Mouse (Mus musculus) mesoderm, embryonic 11.5 days (tissue): ENCODE results near the gene Mtrf1.
A peak's percentile ranks its signal among the peaks of the same experiment; 100 is the strongest.
"Not testable (repeated sequence)": the region's sequence is repeated elsewhere in the genome, so short reads cannot be mapped to it uniquely, and the experiment has no call there.

Experiments used
- DNase-seq: peaks from one replicate; pipeline ENCODE4 v3.0.0-alpha.2; 2012; ENCODE audit warnings: low read depth, low spot score

Mtrf1 gene

DNA sequence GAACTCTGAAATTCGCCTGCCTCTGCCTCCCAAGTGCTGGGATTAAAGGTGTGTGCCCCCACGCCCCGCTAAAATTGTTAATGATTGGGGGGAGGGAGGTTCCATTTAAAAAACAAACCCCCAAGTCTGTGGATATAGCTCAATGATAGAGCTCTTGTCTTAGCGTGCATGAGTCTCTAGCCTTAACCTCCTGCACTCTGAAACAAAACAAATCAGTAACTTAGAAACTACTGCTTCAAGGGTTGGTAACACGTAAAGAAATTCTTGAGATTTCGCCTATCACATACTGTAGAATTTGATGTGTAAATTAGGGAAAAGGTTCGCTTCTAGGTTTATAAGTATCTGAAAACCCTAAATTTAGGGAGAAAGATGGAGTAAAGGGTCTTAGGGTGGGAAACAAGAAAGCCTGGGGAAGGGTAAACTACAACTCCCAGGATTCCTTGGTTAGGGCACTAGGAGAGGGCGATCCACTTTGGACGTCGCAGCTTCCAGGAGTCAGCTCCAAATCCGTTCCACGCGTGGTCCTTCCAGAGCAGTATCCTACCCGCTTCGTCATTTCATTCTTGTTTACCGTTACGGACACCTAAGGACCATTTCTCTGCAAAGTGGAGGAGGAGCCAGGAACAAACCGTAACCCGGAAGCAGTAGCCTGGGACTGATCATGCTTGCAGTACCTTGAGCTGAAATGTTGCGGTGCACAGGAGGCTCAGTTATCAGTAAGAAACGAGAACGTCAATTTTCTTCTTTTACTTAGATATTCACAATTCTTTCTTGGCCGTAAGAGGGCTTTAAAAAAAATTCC, at the start of gene Mtrf1:
Gene Mtrf1, plus strand, starts transcription at position 452 of the 802 bp plus-strand sequence.
- peak; percentile 46 for DNase-seq

DNA sequence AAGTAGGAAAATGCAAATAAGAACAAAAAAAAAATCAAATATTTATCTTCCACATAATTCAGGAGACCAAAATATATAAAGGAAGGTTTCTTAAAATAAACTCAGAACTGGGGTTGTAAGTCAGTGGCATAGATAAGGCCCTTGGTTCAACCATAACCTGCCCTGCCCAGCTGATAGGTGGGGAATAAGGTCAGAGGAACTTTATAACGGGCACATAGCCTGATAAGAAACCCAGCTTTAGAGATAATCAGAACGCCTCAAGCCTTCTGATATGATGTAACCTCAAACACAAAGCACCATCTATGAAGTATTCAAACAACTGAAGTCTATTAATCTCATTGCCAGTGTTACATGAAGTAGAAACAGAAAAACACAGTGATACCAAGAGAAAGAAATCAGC, 39.5 kb upstream of the Mtrf1 start:
- DNase-seq: no peak

DNA sequence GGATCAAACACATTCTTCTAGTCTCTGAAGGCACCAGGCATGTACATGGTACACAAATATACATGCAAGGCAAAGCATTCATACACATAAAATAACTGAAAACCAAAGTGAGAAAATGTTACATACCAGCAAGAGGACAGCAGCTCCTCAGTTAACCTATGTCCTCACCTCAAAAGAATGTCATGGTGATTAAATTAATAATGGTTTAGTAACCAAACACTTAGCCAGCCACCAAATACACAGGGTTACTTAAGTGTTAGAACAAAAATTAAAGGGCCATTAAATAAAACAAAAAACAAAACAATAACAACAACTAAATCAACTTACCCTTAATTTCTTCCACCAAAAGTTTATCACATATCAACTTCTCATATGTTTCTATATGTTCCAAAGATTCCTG, 20.5 kb upstream of the Mtrf1 start:
- no peak for DNase-seq

DNA sequence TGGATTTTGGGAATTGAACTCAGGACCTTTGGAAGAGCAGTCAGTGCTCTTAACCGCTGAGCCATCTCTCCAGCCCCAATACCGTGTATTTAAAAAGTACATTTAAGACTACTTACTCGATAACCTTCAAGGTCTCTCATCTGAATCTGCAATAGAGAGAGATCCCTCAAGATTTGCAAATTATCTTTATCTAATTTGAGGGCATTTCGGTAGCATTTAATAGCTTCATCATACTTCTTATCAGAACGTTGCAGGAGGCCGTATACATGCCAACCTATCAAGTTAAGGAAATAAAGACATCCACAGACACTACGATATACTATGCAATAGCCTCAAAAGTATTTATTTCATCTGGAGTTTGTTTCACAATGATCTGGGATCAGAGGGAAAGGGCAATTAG, 14.5 kb upstream of the Mtrf1 start:
- DNase-seq: no peak

DNA sequence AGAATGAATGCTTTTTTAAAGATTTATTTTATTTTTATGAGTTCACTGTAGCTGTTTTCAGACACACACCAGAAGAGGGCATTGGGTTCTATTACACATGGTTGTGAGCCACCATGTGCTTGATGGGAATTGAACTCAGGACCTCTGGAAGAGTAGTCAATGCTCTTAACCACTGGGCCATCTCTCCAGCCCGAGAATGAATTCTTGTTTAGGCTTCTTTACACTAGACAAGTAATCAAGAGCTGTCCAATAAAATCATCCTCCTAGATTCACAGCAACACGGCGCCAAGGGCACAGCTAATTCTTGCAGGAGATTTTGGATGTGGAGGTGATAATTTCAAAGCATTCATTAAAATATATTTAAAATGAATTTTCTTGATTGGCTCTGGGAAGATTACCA, 9.3 kb upstream of the Mtrf1 start:
- DNase-seq: no peak

DNA sequence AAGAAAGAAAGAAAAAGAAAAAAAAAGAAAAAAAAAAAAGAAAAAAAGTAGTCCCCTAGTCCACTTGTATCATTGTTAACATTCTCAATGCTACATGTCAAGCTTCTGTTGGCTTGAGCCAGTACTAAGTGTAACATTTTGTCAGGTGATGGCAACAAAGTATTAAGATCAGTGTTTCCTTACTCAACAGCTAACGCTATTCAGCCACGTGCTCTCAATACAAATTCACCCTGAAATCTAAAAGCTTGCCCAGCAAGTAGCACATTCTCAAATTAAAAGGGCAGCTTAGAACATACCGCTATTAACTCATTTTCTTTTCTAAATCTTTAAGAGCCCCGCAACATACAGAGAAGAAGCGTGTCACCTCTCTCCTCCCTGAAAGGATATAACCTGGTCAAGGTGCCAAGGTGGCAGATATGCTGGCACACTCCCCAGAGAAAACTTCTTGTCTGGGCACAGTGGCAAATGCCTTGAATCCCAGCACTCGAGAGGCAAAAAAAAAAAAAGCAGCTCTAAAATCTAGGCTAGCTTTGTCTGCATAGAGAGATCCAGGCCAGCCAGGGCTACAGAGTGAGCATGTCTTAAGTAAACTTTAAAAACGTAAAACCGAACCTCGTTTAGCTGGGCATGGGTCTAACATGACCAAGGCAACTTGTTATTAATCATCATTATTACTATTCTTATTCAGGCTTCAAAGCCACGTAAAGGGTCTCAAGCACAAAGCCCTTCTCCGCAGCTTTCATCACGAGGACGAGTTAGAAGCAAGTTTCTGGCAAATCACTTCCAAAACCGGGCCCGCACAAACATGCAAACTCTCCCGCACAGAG, 7.9 kb upstream of the Mtrf1 start:
- DNase-seq: no peak

DNA sequence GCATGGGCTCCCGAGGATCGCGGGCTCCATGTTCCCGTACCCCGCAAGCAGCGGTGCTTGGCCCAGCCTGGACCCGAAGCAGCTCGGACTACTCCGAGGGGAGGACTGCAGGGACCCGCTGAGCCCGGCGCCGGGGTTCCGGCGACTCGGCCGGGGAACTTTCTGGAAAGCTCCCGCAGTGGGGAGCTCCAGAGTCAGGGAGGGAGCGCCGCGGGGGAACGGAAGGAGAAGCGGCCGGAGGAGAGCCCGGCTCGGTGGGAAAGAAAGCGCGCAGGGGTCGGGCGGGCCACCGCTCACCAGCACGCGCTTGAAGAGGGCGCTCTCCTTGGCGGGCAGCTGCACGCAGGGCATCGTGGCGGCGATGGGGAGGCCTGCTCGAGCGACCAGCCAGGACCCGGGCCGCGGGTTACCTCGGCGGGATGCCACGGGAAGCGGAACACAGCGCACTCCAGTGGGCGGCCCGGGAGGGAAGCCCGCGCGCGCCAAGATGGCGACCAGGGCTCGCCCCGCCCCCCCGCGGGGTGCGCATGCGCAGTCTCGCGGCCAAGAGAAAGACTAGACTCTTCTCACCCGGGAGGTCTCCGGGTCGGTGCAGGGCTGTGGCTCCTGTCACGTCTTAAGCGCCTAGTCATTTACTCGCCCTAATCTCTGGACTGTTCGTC, 7.2 kb upstream of the Mtrf1 start, which contains the start of gene Naa16:
Gene Naa16, minus strand, starts transcription at position 514 of the 662 bp plus-strand sequence.
- peak; percentile 96 for DNase-seq

DNA sequence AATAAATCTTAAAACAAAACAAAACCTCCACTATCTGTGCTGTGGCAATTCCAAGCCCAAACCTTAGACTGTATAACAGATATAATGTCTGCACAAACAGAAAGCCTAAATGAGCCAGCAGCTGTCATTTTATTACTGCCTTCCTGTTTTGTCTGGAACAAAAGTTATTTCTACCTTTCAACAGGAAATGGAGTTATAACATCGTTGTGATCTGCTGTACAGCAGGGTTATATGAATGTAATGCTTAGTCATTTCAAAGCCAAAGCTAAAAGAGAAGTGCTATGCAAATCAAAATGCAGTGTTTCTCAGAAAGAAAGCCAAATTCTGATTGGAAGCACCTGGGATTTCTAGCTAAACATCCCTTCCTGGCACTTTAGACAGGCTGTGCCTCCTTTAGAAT, 4.3 kb upstream of the Mtrf1 start:
- DNase-seq: no peak

DNA sequence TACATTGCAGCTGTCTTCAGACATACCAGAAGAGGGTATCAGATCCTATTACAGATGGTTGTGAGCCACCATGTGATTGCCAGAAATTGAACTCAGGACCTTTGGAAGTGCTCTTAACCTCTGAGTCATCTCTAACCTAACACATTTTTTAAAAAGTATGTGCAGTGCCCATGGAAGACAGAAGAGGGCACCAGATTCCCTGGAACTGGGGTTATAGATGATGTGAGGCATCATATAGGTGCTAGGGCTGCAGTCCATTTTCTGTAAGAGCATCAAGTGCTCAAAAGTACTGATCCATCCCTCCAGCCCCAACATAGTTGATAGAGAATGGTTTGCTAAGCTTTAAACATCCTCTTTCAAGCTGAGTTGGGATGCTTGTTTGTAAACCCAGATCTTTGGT, 3.0 kb upstream of the Mtrf1 start:
- peak; percentile 61 for DNase-seq

DNA sequence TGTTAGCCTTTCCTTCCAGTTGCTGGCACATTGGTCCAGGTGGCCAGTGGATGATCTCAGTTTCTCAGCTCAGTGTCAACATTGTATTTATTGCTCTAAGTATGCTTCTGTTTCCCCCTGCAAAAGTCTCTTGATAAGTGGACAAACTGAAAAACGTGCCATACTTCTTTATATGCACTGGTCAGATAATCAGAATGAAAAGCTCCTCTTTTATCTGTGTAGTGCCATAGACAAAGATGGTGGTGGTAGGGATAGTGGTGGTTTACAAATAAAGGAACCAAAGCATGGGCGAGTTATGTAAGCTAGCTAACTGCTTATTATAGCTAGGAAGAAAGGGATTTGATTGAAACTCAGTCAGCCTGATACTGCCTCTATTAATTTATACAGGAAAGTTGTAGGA, 10.1 kb downstream of the Mtrf1 start:
- DNase-seq: no peak

DNA sequence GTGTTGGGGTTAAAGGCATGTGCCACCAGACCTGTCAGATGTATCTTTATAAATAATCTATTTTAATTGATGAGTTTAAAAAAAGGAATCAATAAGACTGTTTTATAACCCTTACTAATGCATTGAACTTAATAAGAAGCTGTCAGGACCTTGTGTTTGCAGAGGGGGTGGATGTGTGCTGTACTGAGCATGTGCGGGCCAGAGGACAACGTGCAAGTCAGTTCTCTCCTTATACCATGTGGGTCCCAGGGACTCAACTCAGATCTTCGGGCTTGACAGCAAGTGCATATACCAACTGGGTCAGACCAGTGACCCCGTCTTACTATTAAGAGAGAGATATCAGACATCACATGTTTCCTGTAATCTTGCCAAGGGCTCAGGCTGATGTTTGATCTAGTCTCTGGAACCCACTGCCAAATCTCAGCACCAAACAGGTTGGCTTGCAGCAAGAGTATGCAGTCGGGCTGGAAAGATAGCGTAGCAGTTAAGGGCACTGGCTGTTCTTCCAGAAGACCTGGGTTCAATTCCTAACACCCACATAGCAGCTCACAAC, 11.8 kb downstream of the Mtrf1 start:
- DNase-seq: no peak

DNA sequence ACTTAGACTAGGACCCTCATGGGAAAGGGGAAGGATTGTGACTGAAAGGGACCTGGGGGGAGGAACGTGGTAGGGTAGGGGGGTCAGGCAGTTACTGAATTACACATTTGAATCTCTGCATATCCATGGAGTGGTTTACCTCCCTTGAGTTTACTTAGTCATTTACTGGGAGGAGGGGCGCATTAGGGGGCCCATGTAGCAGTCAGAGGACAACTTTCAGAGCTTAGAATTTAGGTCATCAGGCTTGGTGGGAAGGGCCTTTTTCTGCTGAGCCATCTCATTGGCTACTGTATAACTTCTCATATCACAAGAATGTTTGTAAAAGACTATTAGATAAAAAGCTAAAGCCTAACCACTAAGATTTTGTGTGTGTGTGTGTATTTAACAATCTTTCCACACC, 13.1 kb downstream of the Mtrf1 start:
- DNase-seq: no peak

DNA sequence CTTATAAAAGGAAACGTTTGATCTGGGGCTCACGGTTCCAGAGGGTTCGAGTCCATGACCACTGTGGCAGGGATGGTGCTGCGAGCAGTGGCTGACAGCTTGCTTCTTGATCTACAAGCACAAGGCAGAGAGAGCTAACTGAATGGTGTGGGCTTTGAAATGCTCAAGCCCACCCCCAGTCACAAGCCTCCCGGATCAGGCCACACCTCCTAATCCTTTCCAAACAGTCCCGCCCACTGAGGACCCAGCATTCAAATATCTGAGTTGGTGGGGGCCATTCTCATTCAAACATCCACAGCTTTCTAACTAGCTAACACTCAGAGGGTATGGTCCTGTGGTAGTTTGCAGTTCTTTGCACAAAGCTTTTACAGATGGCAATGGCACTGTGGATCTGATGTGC, 15.5 kb downstream of the Mtrf1 start:
- no peak for DNase-seq

DNA sequence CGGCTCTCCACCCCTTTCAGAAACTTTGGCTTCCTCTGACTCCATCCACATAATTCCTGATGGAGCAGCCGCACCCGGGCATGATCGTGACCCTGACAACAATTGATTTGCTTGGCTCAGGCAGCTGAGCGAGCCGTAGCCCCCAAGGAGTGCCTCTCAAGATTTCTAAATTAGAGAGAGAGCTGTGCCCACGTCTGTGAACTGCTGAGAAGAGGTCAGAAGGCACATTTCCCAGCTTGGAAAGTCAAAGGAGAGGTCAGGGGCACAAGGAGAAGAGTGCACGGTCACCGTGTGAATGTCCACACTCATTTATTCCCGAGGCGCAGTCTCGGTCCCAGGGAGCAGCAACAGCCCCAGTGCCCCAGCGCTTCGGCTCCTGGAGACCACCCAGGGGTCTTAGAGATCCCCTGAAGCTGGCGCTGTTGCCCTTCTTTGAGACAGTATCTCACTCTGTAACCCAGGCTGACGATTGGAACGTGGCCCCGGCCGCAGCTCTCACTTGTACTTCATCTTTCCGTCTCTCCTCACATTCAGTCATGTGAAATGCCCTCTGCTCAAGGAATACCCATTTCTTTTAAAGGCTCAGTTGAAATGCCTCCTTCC, 22.6 kb downstream of the Mtrf1 start:
- DNase-seq: peak; percentile 25

DNA sequence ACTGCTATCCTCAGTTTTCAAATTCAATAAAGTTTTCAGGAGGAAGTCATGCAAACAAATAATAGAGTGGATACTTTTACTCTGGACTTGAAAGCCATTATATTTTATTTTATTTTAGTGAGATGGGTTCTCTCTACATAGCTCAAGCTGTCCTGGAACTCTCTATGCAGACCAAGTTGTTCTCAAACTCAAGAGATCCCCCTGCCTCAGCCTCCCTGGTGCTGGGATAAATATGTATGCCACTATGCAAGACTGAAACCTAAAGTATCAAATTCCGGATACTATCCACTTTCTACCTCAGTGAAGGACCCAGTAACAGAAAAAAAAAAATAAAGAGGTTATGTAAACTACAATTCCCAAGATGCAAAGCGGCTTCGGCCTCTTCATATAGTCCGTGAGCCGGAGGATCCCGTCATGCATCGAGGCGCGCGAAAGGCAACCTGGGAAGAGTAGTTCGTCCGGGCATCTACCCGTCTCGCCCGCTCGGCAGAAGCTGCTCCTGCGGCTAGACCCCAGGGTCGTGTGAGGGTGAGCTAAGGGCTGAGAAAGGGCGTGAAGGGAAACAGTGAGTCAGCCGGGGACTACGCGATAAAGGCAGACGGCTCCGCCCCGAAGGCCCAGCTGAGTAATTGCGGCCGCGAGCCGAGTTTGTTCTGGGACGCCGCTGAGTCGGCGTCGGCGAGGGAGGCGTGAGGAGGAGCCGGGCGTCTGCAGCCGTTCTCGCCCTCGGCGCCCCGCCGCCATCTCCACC, 28.6 kb downstream of the Mtrf1 start, which contains the start of gene Kbtbd7:
Gene Kbtbd7, plus strand, starts transcription at position 533 of the 751 bp plus-strand sequence.
- peak; percentile 94 for DNase-seq

DNA sequence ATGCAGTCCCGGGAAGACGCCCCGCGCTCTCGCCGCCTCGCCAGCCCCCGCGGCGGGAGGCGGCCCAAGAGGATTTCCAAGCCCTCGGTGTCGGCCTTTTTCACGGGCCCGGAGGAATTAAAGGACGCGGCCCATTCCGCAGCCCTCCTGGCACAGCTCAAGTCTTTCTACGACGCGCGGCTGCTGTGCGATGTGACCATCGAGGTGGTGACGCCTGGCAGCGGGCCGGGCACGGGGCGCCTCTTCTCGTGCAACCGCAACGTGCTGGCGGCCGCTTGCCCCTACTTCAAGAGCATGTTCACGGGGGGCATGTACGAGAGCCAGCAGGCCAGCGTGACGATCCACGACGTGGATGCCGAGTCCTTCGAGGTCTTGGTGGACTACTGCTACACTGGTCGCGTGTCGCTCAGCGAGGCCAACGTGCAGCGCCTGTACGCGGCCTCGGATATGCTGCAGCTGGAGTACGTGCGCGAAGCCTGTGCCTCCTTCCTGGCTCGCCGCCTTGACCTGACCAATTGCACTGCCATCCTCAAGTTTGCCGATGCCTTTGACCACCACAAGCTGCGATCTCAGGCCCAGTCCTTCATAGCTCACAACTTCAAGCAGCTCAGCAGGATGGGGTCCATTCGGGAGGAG, 29.3 kb downstream of the Mtrf1 start:
- not testable (repeated sequence) for DNase-seq

DNA sequence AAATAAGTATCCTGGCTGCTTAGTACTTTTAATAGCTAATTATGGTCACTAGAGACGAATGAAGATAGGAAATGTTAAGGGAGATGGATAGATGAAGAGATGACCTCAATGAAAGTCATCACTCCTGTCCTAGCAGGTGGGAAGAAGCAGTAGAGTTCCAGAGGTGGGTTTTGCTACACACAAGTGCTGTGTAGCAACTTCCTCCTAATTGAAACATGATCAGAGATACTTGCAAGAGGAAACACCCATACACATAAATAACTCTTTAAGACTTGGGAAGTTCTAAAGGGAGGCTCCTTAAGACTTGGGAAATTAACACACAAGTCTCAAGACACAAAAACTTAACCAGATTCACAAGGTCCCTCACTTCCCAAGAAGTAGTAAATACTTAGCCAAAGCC, 36.5 kb downstream of the Mtrf1 start:
- no peak for DNase-seq

DNA sequence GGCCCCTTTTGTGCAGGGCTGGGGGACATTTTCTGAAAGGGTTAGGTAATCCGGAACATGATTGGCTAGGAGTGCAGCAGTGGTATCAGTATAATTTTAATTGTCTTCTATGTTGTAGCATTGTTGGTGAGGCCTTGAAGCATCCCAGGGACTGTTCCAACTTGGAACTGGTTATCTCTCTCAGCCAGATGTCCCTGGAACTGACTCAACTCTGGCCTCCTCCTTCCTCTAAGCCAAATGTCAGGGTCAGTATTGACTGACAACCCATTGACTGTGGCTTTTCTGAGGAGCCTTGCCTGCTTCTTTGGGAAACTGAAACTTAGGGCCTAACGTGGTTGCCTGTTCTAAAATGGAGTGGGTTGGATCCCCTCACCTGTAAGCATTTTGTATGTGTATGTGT, 43.1 kb downstream of the Mtrf1 start:
- no peak for DNase-seq

DNA sequence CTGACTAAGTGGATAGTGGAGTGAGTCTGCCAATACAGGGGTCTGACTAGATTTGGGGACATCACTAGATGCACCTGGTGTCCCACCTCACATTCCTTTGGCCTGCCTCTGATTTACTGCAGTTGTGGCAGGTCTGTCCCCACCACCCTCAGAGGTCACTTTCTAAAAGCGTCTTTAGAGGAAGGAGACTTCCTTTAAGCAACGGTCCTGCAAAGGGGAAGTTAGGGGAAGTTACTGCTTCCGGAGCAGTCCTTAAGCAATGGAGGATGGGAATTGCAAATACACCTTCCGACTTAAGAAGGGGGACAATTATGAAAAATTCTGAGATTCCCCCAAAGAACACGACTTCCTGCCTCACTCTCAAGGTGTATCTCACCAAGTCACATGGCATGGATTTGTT, 43.9 kb downstream of the Mtrf1 start:
- DNase-seq: no peak

DNA sequence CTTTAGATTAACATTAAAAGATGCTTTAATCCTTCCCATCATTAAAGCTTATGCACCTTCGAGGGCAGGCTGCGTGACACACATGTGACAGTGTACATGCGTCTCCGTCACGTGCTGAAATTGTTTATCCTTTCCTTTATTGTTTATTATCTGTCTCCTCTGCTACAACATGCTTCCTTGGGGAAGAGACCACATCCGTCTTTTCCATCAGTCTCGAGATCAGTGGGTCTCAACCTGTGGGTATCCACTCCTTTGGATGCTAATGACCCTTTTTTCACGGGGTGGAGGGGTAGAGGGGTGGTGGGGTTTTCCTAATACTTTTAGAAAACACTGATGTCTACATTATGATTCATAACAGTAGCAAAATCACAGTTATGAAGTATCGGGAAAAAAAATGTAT, 47.0 kb downstream of the Mtrf1 start:
- no peak for DNase-seq
